Mouse (Mus musculus): Measurements from ENCODE around the gene Lrp5. TPM values are rescaled to one million over a fixed set of nuclear protein-coding genes. Genes with fewer than 3 reads are reported as not detected.

The Lrp5 gene
- polyA plus RNA-seq, 1 experiment = 0.04 TPM

- TF ChIP-seq GATA1 (IDR thresholded peaks at IDR 0.05; ENCODE audit: low read length) = no peak
These were observed 148.7 kb downstream of the Lrp5 start for GRCm38 (mm10) chr19:3537658-3538057.

- no peak for TF ChIP-seq GATA1 (IDR thresholded peaks at IDR 0.05; ENCODE audit: low read length)
These were observed 151.4 kb downstream of the Lrp5 start for GRCm38 (mm10) chr19:3534945-3535344.

Other genes with a start within 250 kb of the Lrp5 start
- gene Ppp6r3, start 110.8 kb downstream of the Lrp5 start, polyA plus RNA-seq (2012) = 48.7 and 92.8 TPM in 2 replicates
- 10.8 and 22.4 TPM in 2 replicates for gene 1810055G02Rik, start 21.7 kb upstream of the Lrp5 start, polyA plus RNA-seq (2012)
- gene Kmt5b, start 80.9 kb upstream of the Lrp5 start, polyA plus RNA-seq (2012) = 7.1 and 10.0 TPM in 2 replicates
- gene Chka, start 165.2 kb upstream of the Lrp5 start, polyA plus RNA-seq (2012) = 15.2 and 16.8 TPM in 2 replicates
- gene Tcirg1, start 220.6 kb upstream of the Lrp5 start, polyA plus RNA-seq (2012) = 34.5 and 39.3 TPM in 2 replicates
- gene Ndufs8, start 226.2 kb upstream of the Lrp5 start, polyA plus RNA-seq (2012) = 41.9 and 220 TPM in 2 replicates
- gene Aldh3b1, start 243.2 kb upstream of the Lrp5 start, polyA plus RNA-seq (2012) = not detected in 2 replicates
- 0.11 TPM in 1 of 2 replicates, not detected in the other for gene Unc93b1, start 248.6 kb upstream of the Lrp5 start, polyA plus RNA-seq (2012)

All from G1E-ER4 (cell line).